Mouse (Mus musculus): ENCODE results near the gene Trim7. TPM values are rescaled to one million over a fixed set of nuclear protein-coding genes. Genes with fewer than 3 reads are reported as not detected.
"Not testable (repeated sequence)": the region's sequence is repeated elsewhere in the genome, so short reads cannot be mapped to it uniquely, and the experiment has no call there.

Trim7 gene
- polyA plus RNA-seq, 1 experiment from 2014 or later: 1.8 TPM

DNA sequence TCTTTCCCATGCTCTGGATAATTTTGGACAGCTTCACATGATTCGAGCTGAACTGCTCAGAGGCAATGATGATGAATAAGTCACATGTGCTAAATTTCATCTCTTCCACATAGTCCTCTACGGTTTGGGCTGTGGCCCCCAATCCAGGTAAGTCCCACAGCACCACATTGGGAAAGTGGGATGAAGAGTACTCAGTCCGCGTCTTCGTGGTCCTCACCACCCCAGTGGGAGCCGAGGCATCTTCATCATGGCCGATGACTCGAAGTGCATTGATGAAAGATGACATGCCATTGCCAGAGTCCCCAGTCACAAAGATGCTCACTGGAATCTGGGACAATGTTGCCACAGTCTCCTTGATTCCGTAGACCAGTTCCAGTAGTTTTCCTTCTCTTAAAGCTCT lies 40.5 kb downstream of the Trim7 start:
- Histone ChIP-seq H3K4me1 (peaks cover 8% of the 10 kb centered on the region; the same call in 1 of the 2 replicates), H3K36me3 (no peaks in the 10 kb centered on the region), H3K4me2 (replicated peaks) (no peak overlapping the region), H3K9me3 (no peaks in the 10 kb centered on the region), H3K27me3 (replicated peaks) (no peaks in the 10 kb centered on the region), H3K27ac (no peak overlapping the region), H3K4me3 (no peak overlapping the region), H3K9ac (no peak overlapping the region)
- 96% methylated on average over 9 of the region's 9 CpGs for WGBS
- ATAC-seq (ENCODE audit: low FRiP score, low read depth): no peak

DNA sequence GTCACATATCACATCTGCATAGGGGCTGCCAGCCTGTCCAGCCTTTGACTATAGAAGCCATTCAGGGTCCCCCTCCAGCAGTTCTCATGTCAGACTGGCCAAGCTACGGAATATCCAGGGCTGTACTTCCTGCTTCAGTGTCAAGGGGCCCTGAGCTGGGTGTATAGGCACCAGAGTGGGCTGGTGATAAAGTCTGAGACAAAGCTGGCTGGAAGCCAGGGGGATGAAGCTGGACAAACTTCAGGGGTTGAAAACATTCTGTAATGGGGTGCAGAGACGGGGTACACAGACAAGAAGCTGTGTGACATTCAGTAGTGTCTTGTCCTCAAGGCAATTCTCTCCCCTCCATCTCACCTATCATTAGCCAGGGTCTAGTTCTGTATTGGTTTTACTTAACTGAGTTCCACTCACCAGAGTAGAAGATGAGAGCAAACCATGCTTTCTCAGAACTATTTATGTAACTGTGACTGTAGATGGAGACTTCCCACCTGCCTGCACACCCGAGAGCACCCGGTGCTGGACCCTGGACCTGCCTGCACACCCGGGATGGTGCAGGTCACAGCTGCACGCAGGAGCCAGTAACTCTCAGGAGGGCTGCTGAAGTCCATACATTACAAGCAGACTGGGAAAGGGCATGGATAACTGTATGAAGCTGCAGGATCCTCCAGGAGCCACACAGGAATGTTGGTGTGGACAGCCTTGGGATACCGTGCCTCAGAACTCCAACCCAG lies 43.6 kb downstream of the Trim7 start:
- no peak overlapping the region for H3K9ac ChIP-seq
- 79% methylated on average over 7 of the region's 7 CpGs for WGBS
- ATAC-seq (ENCODE audit: low FRiP score, low read depth): no peak
- H3K9me3 ChIP-seq: no peaks in the 10 kb centered on the region
- H3K4me1 ChIP-seq: peaks cover 16% of the 10 kb centered on the region; the same call in 1 of the 2 replicates
- H3K27me3 ChIP-seq (replicated peaks): peaks cover 3% of the 10 kb centered on the region; the same call in 1 of the 2 replicates
- no peaks in the 10 kb centered on the region for H3K36me3 ChIP-seq
- no peak overlapping the region for H3K4me2 ChIP-seq (replicated peaks)
- no peak overlapping the region for H3K27ac ChIP-seq
- H3K4me3 ChIP-seq: no peak overlapping the region

DNA sequence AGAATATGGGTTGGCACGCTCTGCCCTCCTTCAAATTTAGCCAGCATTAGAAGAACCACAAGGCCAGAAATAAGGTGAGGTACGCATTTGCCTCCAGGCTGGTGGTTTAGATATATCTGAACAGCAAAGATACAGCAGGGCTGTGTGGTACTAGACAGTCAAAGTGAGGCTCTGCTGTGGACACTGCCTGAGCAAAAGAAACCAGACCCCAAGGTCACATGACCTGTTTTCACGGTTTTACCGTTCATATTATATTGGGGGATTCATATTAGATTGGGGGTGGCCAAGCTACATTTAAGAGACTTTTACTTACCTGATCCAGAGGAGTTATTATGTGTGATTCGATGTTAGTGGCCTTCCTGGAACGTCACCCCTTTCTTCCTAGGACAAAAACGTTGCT lies 44.8 kb downstream of the Trim7 start:
- 41% methylated on average over 7 of the region's 7 CpGs for WGBS
- ATAC-seq (ENCODE audit: low FRiP score, low read depth): no peak

DNA sequence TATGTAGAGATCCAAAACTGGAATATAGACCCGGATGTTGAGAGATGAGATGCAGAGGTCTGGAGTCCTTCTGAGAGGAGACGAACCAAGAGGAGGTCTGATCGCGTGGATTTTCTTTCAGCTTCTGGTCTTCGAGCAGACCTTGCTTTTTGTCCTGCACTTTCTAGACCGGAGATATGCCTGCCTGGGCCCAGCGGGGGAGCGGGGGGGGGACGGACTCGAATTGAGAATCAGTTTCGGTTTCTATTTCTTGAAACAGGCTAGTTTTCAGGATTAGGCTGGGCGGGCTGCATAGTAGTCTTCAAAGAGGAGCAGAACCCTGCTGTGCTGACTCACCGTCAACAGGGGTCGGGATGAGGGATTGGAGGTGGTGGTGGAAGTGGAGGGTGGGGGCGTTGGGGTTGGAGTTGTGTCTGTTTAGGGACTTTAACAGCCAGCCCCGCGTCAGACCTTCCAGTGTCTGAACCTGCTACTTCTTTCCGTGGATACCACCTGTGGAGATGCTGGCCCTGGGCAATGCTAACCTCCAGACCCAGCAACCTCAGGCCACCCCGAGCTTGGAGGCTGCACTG lies 45.3 kb downstream of the Trim7 start, which contains the start of gene Irgm1:
Gene Irgm1, minus strand, starts transcription at position 483 of the 572 bp plus-strand sequence.
- H3K9me3 ChIP-seq: no peaks in the 10 kb centered on the region
- peak within 1 kb of the TSS; percentile 40 for H3K4me3 ChIP-seq
- H3K4me2 ChIP-seq (replicated peaks): peak within 1 kb of the TSS; percentile 78
- H3K36me3 ChIP-seq: no peaks in the 10 kb centered on the region
- H3K9ac ChIP-seq: peak within 1 kb of the TSS; percentile 53
- H3K27ac ChIP-seq: no peak within 1 kb of the TSS
- 2% methylated on average over 19 of the region's 19 CpGs for WGBS
- H3K27me3 ChIP-seq (replicated peaks): peaks cover 3% of the 10 kb centered on the region; the same call in 1 of the 2 replicates
- peak; percentile 53 for ATAC-seq (ENCODE audit: low FRiP score, low read depth)
- H3K4me1 ChIP-seq: peaks cover 16% of the 10 kb centered on the region; the same call in 1 of the 2 replicates

More for the DNA sequence above, 44.8 kb downstream of the Trim7 start:
- peaks cover 16% of the 10 kb centered on the region; the same call in 1 of the 2 replicates for H3K4me1 ChIP-seq
- H3K27ac ChIP-seq: no peak overlapping the region
- no peaks in the 10 kb centered on the region for H3K9me3 ChIP-seq
- peaks cover 3% of the 10 kb centered on the region; the same call in 1 of the 2 replicates for H3K27me3 ChIP-seq (replicated peaks)
- H3K9ac ChIP-seq: peak overlapping the region; percentile 53
- peak overlapping the region; percentile 78 for H3K4me2 ChIP-seq (replicated peaks)
- no peaks in the 10 kb centered on the region for H3K36me3 ChIP-seq
- peak overlapping the region; percentile 40 for H3K4me3 ChIP-seq

DNA sequence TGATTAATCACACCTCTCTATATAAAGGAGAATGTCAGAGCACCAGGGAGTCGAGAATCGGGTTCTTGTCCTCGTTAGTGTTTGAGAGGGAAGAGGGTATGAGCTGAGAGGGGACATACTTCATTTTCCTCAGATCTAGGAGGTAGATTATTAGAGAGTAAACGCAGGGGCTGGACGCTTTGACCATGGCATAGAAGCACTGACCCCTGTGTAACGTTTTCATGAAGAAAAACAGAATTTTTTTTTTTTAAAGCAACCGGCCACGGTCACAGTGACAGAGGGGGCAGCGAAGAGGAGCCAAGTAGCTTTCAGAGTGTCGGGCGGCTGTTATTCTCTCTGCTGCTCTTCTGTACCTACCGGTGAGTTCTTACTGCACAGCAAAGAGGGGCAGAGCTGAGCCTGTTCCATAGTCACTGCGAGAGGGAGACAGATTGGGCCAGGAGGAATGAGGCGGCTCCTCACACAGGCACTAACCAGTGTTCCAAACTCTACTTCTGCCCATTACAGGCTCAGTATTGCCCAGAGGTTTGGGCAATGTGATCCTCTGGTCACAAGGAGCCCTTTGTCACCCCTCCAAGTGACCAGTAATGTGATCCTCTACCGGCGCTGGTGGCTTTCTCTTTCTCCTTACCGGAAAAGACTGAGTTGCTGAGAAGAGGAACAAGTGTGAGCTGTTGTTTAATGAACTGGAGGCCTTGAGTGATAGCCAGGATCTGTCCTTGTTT lies 46.0 kb downstream of the Trim7 start:
- Histone ChIP-seq H3K27ac (no peak overlapping the region), H3K27me3 (replicated peaks) (peaks cover 3% of the 10 kb centered on the region; the same call in 1 of the 2 replicates), H3K4me3 (peak overlapping the region; percentile 40), H3K4me1 (peaks cover 16% of the 10 kb centered on the region; the same call in 1 of the 2 replicates), H3K36me3 (no peaks in the 10 kb centered on the region), H3K4me2 (replicated peaks) (peak overlapping the region; percentile 78), H3K9ac (peak overlapping the region; percentile 53; the same call in 1 of the 2 replicates), H3K9me3 (no peaks in the 10 kb centered on the region)
- 10% methylated on average over 17 of the region's 17 CpGs for WGBS
- no peak for ATAC-seq (ENCODE audit: low FRiP score, low read depth)

DNA sequence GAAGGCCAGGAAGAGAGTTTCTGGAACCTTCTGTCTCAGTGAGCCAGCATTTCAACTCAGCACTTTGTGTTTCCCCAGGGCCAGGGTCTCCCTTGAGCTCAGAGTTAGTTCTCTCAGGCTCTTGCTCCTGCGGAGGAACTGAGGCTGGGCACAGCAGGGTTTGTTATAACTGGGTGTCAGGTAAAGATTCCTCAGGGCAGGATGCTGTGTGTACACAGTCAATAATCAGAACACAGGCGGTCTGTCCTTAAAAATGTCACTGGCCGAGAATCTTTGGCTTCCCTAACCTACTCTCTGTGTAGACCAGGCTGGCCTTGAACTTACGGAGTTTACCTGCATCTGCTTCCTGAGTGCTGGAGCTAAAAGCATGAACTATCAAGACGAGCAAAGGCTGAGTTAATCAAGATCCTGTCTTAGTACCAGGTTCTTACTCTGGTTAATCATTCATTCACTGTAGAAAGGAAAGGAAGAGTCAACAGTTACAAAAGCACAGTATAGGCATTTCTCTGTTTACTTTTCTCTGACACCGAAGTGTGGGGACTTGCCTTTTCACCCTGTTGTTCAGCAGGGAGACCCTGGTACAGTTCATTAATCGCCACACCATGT lies 46.9 kb downstream of the Trim7 start:
- H3K27ac ChIP-seq: no peak overlapping the region
- no peak overlapping the region for H3K4me3 ChIP-seq
- no peak overlapping the region for H3K9ac ChIP-seq
- H3K4me1 ChIP-seq: peaks cover 16% of the 10 kb centered on the region; the same call in 1 of the 2 replicates
- whole genome bisulfite sequencing: 80% methylated on average over 7 of the region's 7 CpGs
- H3K9me3 ChIP-seq: no peaks in the 10 kb centered on the region
- H3K4me2 ChIP-seq (replicated peaks): no peak overlapping the region
- no peak for ATAC-seq (ENCODE audit: low FRiP score, low read depth)
- H3K27me3 ChIP-seq (replicated peaks): peaks cover 3% of the 10 kb centered on the region; the same call in 1 of the 2 replicates
- H3K36me3 ChIP-seq: no peaks in the 10 kb centered on the region

DNA sequence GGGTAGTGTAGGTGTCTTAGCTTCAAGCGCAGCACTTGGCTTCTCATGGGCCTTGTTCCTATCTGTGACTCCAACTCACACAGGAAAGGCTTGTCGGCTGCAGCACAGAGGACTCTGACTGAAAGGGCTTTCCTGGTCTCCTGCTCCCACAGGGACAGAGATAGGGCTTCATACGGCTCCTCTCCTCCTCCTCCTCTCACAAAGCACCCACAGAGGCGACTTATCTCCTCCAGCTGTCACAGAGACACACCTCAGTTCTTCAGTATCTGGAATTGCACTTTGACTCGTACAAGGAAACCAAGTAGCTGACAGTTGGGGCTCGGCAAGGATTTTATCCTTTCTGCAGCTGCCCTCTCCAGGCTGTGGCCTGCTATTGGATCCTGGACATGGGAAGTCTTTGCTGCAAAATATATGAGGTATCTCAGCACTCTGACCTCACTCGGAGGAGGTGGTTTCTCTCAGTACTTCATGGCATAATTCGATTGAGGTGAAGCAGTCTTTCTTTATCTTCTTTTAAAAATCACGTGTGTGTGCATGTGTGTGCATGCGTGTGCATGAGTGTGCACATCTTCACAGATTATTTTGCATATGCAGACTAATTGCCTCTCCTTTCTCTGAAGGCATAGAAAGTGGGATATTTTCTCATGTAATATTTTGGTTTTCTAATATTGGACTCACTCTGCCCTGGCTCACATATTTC lies 47.8 kb downstream of the Trim7 start:
- Histone ChIP-seq H3K27me3 (replicated peaks) (peaks cover 3% of the 10 kb centered on the region; the same call in 1 of the 2 replicates), H3K4me2 (replicated peaks) (no peak overlapping the region), H3K4me3 (no peak overlapping the region), H3K36me3 (no peaks in the 10 kb centered on the region), H3K9ac (no peak overlapping the region), H3K4me1 (peaks cover 16% of the 10 kb centered on the region; the same call in 1 of the 2 replicates), H3K27ac (no peak overlapping the region), H3K9me3 (no peaks in the 10 kb centered on the region)
- ATAC-seq (ENCODE audit: low FRiP score, low read depth): no peak
- 72% methylated on average over 10 of the region's 10 CpGs for WGBS

DNA sequence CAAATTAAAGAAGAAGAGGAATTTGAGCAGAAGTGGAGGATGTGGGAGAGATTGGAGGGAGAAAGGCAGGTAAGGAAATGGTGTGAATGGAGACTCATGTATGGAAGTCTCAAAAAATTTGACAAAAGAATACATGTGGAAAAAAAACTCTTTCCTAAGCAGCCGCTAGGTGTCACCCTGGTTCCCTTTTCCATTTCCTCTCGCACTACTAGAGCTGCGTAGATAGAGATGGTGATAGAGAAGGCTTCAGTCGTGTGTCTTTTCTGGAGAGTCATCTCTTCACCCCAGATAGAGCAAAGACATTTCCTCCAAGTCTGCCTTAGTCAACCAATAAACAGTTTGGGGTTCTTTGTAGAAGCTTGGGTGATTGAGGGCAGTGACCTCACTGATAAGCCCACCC lies 48.5 kb downstream of the Trim7 start:
- Histone ChIP-seq H3K4me3 (no peak overlapping the region), H3K9me3 (no peaks in the 10 kb centered on the region), H3K27me3 (replicated peaks) (peaks cover 3% of the 10 kb centered on the region; the same call in 1 of the 2 replicates), H3K36me3 (no peaks in the 10 kb centered on the region), H3K27ac (no peak overlapping the region), H3K4me1 (peaks cover 16% of the 10 kb centered on the region; the same call in 1 of the 2 replicates), H3K4me2 (replicated peaks) (no peak overlapping the region), H3K9ac (no peak overlapping the region)
- WGBS: 2% methylated on average over 4 of the region's 4 CpGs
- ATAC-seq (ENCODE audit: low FRiP score, low read depth): peak; percentile 51

DNA sequence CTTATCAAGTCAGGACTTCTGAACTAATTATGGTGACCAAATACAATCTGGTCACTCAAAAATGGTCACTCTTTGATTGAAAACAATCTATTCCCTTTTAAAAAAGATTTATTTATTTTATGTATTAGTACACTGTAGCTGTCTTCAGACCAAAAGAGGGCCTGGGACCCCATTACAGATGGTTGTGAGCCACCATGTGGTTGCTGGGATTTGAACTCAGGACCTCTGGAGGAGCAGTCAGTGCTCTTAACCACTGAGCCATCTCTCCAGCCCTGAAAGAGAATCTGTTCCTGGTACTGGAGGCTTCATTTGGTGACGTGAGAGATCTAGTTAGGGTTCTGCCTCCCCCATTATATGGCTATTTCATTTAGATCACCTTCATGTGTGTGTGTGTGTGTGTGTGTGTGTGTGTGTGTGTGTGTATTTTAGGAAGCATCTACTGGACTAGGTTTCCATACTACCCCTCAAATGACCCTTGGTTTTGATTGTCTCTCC lies 49.5 kb downstream of the Trim7 start:
- H3K4me2 ChIP-seq (replicated peaks); H3K27ac ChIP-seq; ATAC-seq (ENCODE audit: low FRiP score, low read depth); H3K9me3 ChIP-seq; H3K9ac ChIP-seq; H3K36me3 ChIP-seq; H3K4me3 ChIP-seq; H3K27me3 ChIP-seq (replicated peaks): not testable (repeated sequence)
- peaks cover 16% of the 10 kb centered on the region; the same call in 1 of the 2 replicates for H3K4me1 ChIP-seq
- WGBS: 62% methylated on average over 1 of the region's 1 CpGs

DNA sequence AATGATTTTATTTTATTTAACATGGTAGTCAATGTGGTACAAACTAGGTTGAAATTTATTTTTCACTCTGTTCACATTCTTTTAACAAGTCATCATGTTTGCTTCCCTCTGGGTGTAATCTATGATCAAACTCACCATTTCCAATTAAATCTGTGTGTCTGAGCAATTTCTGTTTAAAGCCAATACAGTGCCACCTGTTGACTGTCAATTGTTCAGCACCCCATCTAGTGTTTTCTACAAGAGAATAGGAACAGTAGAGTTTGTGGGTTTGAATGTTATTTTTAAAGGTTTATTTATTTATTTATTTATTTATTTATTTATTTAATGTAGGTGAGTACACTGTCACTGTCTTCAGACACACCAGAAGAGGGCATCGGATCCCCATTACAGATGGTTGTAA lies 50.7 kb downstream of the Trim7 start:
- ATAC-seq (ENCODE audit: low FRiP score, low read depth): no peak
- H3K4me3 ChIP-seq: no peak overlapping the region
- peaks cover 3% of the 10 kb centered on the region; the same call in 1 of the 2 replicates for H3K27me3 ChIP-seq (replicated peaks)
- no peaks in the 10 kb centered on the region for H3K9me3 ChIP-seq
- H3K27ac ChIP-seq: no peak overlapping the region
- H3K36me3 ChIP-seq: no peaks in the 10 kb centered on the region
- peaks cover 6% of the 10 kb centered on the region; the same call in 1 of the 2 replicates for H3K4me1 ChIP-seq
- no peak overlapping the region for H3K4me2 ChIP-seq (replicated peaks)
- WGBS: 83% methylated on average over 1 of the region's 1 CpGs
- H3K9ac ChIP-seq: no peak overlapping the region

DNA sequence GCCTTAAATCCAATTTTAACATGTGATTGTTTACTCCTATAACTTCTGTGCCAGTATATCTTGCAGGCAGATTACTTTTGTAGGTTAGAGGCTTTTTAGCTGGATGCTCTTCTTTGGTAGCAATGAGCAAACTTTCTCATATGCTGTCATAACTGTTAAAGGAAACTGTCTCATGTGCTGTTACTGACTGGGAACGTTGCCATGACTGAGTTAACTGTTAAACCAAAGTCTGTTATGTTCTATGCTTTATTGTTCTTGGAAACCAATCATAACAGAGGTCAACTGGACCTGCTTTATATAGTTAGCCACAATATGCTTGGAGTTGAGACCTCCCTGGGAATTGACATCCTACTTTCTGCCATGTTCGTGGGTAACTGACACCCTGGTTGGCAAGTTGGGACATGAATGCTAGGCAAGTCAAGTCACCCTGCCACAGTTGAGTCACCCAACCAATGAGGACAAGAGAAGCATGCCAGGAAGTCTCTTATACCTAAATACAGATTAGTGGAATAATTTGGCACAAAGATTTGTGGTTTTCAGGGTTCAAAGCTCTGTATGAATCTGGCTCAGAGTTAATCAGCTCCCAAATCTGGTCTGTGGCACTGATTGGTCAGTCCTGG lies 73.0 kb downstream of the Trim7 start:
- Histone ChIP-seq H3K9me3 (no peaks in the 10 kb centered on the region), H3K27me3 (replicated peaks) (no peaks in the 10 kb centered on the region), H3K4me2 (replicated peaks) (no peak overlapping the region), H3K36me3 (no peaks in the 10 kb centered on the region), H3K4me1 (no peaks in the 10 kb centered on the region), H3K4me3 (no peak overlapping the region), H3K9ac (no peak overlapping the region), H3K27ac (no peak overlapping the region)
- WGBS: 71% methylated on average over 2 of the region's 2 CpGs
- ATAC-seq (ENCODE audit: low FRiP score, low read depth): no peak
